Mouse (Mus musculus) retina, embryonic 14.5 days (tissue): ENCODE data around the gene Smap1.

Experiments used
- DNase-seq: peaks from one replicate; pipeline ENCODE4 v3.0.0-alpha.2; 2015; ENCODE audit warnings: low spot score

The Smap1 gene

DNA sequence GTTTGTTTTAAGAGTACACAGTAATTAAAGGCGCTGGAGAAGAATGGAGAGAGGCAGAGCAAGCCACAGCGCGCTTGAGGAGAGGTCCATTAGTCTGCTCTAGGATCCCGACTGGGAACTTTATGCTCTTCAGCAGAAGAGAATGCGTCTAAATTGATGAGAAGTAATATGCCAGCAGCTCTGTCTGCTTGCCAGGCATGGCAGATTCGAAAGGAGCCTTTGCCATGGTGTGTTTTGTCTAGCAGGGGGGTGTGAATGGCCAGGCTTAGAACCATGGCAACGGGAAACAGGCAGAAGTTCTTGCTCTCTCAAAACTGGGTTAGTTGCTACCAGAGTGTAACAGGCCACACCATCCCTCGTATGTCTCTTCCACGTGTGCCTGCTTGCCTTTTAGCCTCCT, 87.3 kb downstream of the Smap1 start:
- DNase-seq: no peak

DNA sequence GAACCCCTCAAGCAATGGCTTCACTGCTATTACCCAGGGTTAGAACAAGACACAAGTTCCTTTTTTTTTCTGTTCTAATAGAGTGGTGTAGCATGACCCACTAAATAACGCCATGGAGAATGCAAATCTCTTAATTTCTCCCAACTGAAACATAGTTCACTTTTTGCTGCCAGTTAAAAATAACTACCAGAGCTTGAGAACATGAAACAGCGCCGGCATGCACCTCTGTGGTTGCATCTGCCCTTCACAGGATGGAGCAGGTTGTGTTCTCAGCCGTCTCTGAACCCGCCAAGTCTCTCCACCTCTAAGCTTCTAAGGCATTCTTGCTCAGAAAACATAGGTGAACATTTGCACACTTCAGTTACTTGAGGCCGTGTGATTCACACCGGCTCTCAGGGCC, 87.9 kb downstream of the Smap1 start:
- DNase-seq: no peak

DNA sequence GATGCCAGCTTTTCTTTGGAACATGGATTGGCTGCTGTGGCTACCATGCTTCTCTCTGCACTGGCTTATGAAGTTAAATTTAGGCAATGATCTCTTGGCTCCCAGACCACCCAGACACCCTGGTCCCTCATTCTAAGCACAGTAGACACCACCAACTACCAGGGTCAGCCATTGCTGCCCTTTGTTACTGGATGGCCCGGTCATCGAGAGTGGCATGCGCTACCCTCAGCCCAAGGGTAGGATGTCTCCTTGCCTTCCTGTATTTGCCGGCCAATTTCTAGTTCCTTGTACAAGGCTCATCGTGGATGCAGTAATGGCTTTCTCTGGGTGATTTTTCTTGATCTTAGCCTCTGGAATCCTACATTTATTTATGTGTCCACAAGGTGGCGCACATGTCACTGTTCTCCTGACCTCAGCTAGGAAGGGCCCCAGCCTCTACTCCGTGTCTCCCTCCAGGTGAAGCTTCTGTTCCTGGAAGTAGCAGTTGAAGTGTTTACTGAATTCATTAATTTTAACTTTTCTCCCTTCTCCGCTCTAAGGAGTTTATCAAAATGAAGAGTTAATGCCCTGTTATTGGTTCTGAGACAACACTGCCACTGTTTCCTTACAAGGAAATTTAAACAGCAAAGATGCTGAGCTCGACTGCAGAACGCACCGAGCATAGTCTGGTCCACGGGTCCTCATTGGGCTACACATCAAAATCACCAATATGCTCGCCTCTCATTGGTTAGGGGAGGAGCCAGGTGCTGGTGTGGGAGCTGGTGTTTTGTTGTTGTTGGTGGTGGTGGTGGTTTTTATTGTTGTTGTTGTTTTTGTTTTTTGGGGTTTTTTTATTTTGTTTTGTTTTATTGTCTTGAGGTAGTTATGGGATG, 95.0 kb downstream of the Smap1 start:
- peak; percentile 86 for DNase-seq

DNA sequence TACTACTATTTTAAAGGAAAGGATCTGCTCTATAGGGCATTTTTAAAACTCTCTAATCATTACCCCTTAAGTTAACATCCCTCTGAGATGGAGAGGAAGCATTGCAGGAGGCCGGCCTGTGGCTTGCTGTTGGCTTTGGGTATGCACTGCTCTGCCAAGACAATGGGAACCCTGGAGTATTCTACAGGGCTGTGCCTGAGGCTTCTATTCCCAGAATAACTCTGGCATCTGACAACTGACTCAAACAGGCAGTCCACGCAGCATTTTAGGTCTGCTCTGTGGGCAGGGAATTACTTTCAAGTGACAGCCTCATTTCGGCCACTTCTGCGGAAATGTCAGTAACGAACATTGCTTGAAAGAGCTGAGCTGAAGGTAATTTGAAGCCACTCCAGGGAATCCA, 100.5 kb downstream of the Smap1 start:
- no peak for DNase-seq

DNA sequence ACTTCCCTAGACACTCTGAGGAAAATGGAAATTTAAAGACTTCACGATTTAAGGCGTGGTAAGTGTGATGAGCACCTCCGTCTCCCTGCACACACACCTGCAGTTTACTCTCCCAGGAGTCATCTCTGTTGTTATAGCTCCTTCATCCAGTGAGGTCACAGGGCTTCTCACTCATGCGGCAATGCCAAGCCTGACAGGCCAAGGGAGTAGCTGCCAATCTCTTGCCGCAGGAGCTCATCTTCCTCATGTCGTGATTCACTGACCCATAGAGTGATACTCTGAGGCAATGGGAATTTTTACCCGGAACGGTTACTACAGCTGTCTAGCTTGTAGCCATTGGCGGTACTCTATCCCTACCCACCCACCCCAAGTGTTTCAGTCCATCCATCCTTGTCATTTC, 123.8 kb downstream of the Smap1 start:
- no peak for DNase-seq
